Mouse (Mus musculus) lung, adult 2 months (tissue): ENCODE data around the gene Txnrd3.

Source experiments
- CTCF ChIP-seq: fragments of 200-500 bp; IDR thresholded peaks from 2 replicates; pipeline ENCODE4 v1.5.1; 2011; ENCODE audit warnings: mild to moderate bottlenecking, low read length, control low read depth; ENCODE audit not compliant: insufficient read depth
- POLR2A ChIP-seq: fragments of 200-500 bp; IDR thresholded peaks from 2 replicates; pipeline ENCODE4 v1.6.1; 2011; ENCODE audit warnings: low read depth, mild to moderate bottlenecking, control low read depth, low read length, borderline replicate concordance; ENCODE audit errors: extremely low read depth

- TF ChIP-seq POLR2A (no peak), CTCF (no peak)
Observed at GRCm38 (mm10) chr6:89669556-89669955, 25.8 kb downstream of the Txnrd3 start.
